9 mouse cellular contexts compared by ENCODE assay signal in the genomic region with DNA sequence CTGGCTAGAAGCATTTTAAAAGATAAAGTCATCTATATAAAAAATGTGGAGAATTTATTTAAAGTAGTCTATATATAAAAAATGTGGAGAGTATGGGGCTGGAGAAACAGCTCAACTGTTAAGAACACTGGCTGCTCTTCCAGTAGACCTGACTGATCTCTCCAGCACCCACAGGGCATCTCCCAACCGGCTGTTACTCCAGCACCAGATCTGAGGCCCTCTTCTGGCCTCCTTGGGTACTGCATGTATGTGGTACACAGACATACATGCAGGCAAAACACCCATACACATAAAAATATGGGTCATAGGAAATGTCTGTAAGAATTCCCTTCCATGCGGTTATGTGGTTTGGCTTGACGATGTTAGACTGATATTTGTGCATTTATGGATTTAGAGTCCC. TPM values are rescaled to one million over a fixed set of nuclear protein-coding genes. Genes with fewer than 3 reads are reported as not detected.
DNase-seq lines count a peak whose midpoint lies in the region; ATAC-seq and TF ChIP-seq lines count a peak whose summit lies in the region.
"Had no signal": no experiment of that assay in that cellular context is flagged by ENCODE, and none has a peak within 500 bp of the region (broad histone marks: within the 10 kb centered on the region; RNA-seq: fewer than 3 reads in every experiment).

No protein-coding gene starts in this region.

- H3K4me3 ChIP-seq in left cerebral cortex, adult 2 months = no peak overlapping the region
- H3K4me3 ChIP-seq in G1E (ENCODE audit: low read depth, low read length) = no peak overlapping the region
- H3K4me3 ChIP-seq in liver, adult 2 months (ENCODE audit: insufficient read depth, low read depth, low read length) = no peak overlapping the region
- H3K4me3 ChIP-seq in small intestine, adult 2 months (ENCODE audit: low read depth, low read length) = no peak overlapping the region
- H3K4me3 ChIP-seq: heart, embryonic 13.5 days had no signal

- no peak for ATAC-seq in G1E (ENCODE audit: extremely low read depth, insufficient number of reproducible peaks, low FRiP score, poor library complexity, severe bottlenecking)

- no peaks in the 10 kb centered on the region for H3K36me3 ChIP-seq in G1E (replicated peaks)
- H3K36me3 ChIP-seq in liver, adult 2 months (ENCODE audit: control insufficient read depth, insufficient read depth, low read length) = no peaks in the 10 kb centered on the region
- no peaks in the 10 kb centered on the region for H3K36me3 ChIP-seq in small intestine, adult 2 months (ENCODE audit: control insufficient read depth, insufficient read depth, low read length)
- H3K36me3 ChIP-seq: heart, embryonic 13.5 days had no signal

- H3K27me3 ChIP-seq in G1E (ENCODE audit: insufficient read depth, low read length) = peaks cover 13% of the 10 kb centered on the region
- no peaks in the 10 kb centered on the region for H3K27me3 ChIP-seq in liver, adult 2 months (ENCODE audit: control insufficient read depth, insufficient read depth, low read length)
- no peaks in the 10 kb centered on the region for H3K27me3 ChIP-seq in small intestine, adult 2 months (ENCODE audit: control insufficient read depth, insufficient read depth, low read length)
- H3K27me3 ChIP-seq: heart, embryonic 13.5 days had no signal

- peak; percentile 50 for TF ChIP-seq CTCF in left cerebral cortex, adult 2 months (IDR thresholded peaks at IDR 0.05)
- TF ChIP-seq CTCF in G1E (IDR thresholded peaks at IDR 0.05; ENCODE audit: low read depth, low read length) = peak; percentile 45
- peak; percentile 75 for TF ChIP-seq CTCF in liver, adult 2 months (IDR thresholded peaks at IDR 0.05; ENCODE audit: low read depth, low read length)
- TF ChIP-seq CTCF in small intestine, adult 2 months (IDR thresholded peaks at IDR 0.05; ENCODE audit: extremely low read depth, insufficient read length, insufficient replicate concordance, low read depth, low read length) = peak; percentile 53; the same call in 1 of the 2 replicates

- H3K9ac ChIP-seq in liver, adult 2 months (ENCODE audit: low read depth, low read length) = no peak overlapping the region
- H3K9ac ChIP-seq: heart, embryonic 13.5 days had no signal

- H3K4me1 ChIP-seq in G1E (ENCODE audit: insufficient read depth, low read depth, low read length) = no peaks in the 10 kb centered on the region
- no peaks in the 10 kb centered on the region for H3K4me1 ChIP-seq in liver, adult 2 months (ENCODE audit: control insufficient read depth, insufficient read depth, low read length)
- H3K4me1 ChIP-seq in small intestine, adult 2 months (ENCODE audit: control insufficient read depth, insufficient read depth, insufficient read length, low read length) = no peaks in the 10 kb centered on the region
- H3K4me1 ChIP-seq: heart, embryonic 13.5 days had no signal

- no peak for DNase-seq in left cerebral cortex, adult 2 months (ENCODE audit: extremely low spot score in 1 of 2, low spot score in 2 of 2)
- DNase-seq in left cerebral cortex, adult 8-10 months (ENCODE audit: low spot score in 2 of 2) = no peak
- DNase-seq in G1E (ENCODE audit: low spot score) = no peak
- DNase-seq in adrenal gland, adult 8-10 months = peak; percentile 20
- peak; percentile 16 to 47 for DNase-seq in gastrocnemius, adult 8-10 months (ENCODE audit: low spot score in 2 of 2)
- DNase-seq in liver, adult 2 months (ENCODE audit: extremely low read depth, low read depth, low spot score) = peak; percentile 67

- no peak overlapping the region for H3K27ac ChIP-seq in left cerebral cortex, adult 2 months
- no peak overlapping the region for H3K27ac ChIP-seq in liver, adult 2 months (replicated peaks; ENCODE audit: insufficient read depth, low read depth, low read length)
- no peak overlapping the region for H3K27ac ChIP-seq in small intestine, adult 2 months (ENCODE audit: insufficient read depth, low read depth, low read length)
- H3K27ac ChIP-seq: heart, embryonic 13.5 days had no signal

- intact Hi-C loops in left cerebral cortex, adult 2 months (cut with DNase I) = no loop called here

- H3K9me3 ChIP-seq in G1E (replicated peaks) = no peaks in the 10 kb centered on the region
- H3K9me3 ChIP-seq: heart, embryonic 13.5 days had no signal

- H3K79me2 ChIP-seq in liver, adult 2 months (ENCODE audit: control insufficient read depth, insufficient read depth, low read length) = no peaks in the 10 kb centered on the region

- TF ChIP-seq POLR2A in liver, adult 2 months (IDR thresholded peaks at IDR 0.05; ENCODE audit: extremely low read depth, insufficient read depth, low read length) = no peak
- no peak for TF ChIP-seq POLR2A in small intestine, adult 2 months (IDR thresholded peaks at IDR 0.05; ENCODE audit: low read depth, low read length)

- WGBS in liver, adult 2 months = 39% methylated on average over 3 of the region's 3 CpGs
- 50% methylated on average over 3 of the region's 3 CpGs for WGBS in small intestine, adult 2 months

RNA-seq across cellular contexts. Expression of gene Slc9b1, which starts 19.3 kb away (rescaled TPM):
- under 1 TPM in 1 of 2 experiments, not detected in 1; 0.52 TPM for total RNA-seq in left cerebral cortex, adult 2 months (2021)
- under 1 TPM in 3 of 4 experiments, not detected in 1; 0.35 to 0.74 (median 0.62) TPM for total RNA-seq in left cerebral cortex, adult 8-10 months (2022)
- total RNA-seq in G1E (2014; fragmentation: Nextera tagmentation) (1.9 and 7.4 TPM in 2 replicates), G1E (2017) (0.41 and 0.55 TPM in 2 replicates)
- polyA plus RNA-seq in G1E (2012) = 0.12 and 0.13 TPM in 2 replicates
- under 1 TPM in 3 of 4 experiments, not detected in 1; 0.17 to 1.00 (median 0.92) TPM for total RNA-seq in adrenal gland, adult 8-10 months (2022)
- not detected for total RNA-seq in gastrocnemius, adult 8-10 months (2022)
- total RNA-seq in liver, adult 2 months (2014; rRNA removed) = 0.09 TPM in 1 of 2 replicates, not detected in the other
- not detected in 2 replicates for polyA plus RNA-seq in liver, adult 2 months (2012; rRNA removed)
- not detected in 2 replicates for polyA plus RNA-seq in small intestine, adult 2 months (2012; rRNA removed)
- polyA plus RNA-seq: heart, embryonic 13.5 days; neural tube, embryonic 14.5 days had no signal

RNA-seq across cellular contexts. Expression of gene Slc9b2, which starts 21.1 kb away (rescaled TPM):
- total RNA-seq in left cerebral cortex, adult 2 months (2021) = 1 to 10 TPM; 3.8 to 4.0 TPM
- total RNA-seq in left cerebral cortex, adult 8-10 months (2022) = 1 to 10 TPM; 3.0 to 4.7 (median 3.6) TPM
- not detected in 2 replicates for total RNA-seq in G1E (2014; fragmentation: Nextera tagmentation)
- total RNA-seq in G1E (2017) = not detected in 2 replicates
- not detected in 2 replicates for polyA plus RNA-seq in G1E (2012)
- 1 to 10 TPM in 3 of 4 experiments, under 1 TPM in 1; 0.94 to 2.0 (median 1.4) TPM for total RNA-seq in adrenal gland, adult 8-10 months (2022)
- under 1 TPM in 2 of 4 experiments, not detected in 2; 0.22 to 0.25 TPM for total RNA-seq in gastrocnemius, adult 8-10 months (2022)
- total RNA-seq in liver, adult 2 months (2014; rRNA removed) = 0.20 and 0.28 TPM in 2 replicates
- polyA plus RNA-seq in liver, adult 2 months (2012; rRNA removed) = 0.11 TPM in 1 of 2 replicates, not detected in the other
- 0.15 TPM in 1 of 2 replicates, not detected in the other for polyA plus RNA-seq in small intestine, adult 2 months (2012; rRNA removed)

RNA-seq across cellular contexts. Expression of gene Bdh2, which starts 47.5 kb away (rescaled TPM):
- total RNA-seq in left cerebral cortex, adult 2 months (2021) = 1 to 10 TPM; 3.2 to 4.0 TPM
- 1 to 10 TPM; 4.5 to 6.0 (median 5.1) TPM for total RNA-seq in left cerebral cortex, adult 8-10 months (2022)
- 1.3 and 1.4 TPM in 2 replicates for total RNA-seq in G1E (2014; fragmentation: Nextera tagmentation)
- total RNA-seq in G1E (2017) = 0.38 TPM in 1 of 2 replicates, not detected in the other
- not detected in 2 replicates for polyA plus RNA-seq in G1E (2012)
- 1 to 10 TPM; 2.0 to 5.4 (median 3.5) TPM for total RNA-seq in adrenal gland, adult 8-10 months (2022)
- 1 to 10 TPM; 1.4 to 2.7 (median 2.3) TPM for total RNA-seq in gastrocnemius, adult 8-10 months (2022)
- total RNA-seq in liver, adult 2 months (2014; rRNA removed) = 14.8 and 24.2 TPM in 2 replicates
- 15.2 and 15.9 TPM in 2 replicates for polyA plus RNA-seq in liver, adult 2 months (2012; rRNA removed)
- polyA plus RNA-seq in small intestine, adult 2 months (2012; rRNA removed) = 0.77 and 0.84 TPM in 2 replicates

Comparison
In these comparisons a context has a peak if more than half of its experiments do, and no peak if none do; other contexts are left out.
1. DNase-seq: peak in adrenal gland, adult 8-10 months (single experiment), gastrocnemius, adult 8-10 months (2 of 2) and liver, adult 2 months (single experiment); none in left cerebral cortex, adult 2 months (0 of 2), left cerebral cortex, adult 8-10 months (0 of 2) and G1E (single experiment).
2. Peak in every context shown above with its lines, with median percentiles within 50 percentile points of each other: CTCF ChIP-seq.